24 mouse cellular contexts compared by ENCODE assay signal in the genomic region with DNA sequence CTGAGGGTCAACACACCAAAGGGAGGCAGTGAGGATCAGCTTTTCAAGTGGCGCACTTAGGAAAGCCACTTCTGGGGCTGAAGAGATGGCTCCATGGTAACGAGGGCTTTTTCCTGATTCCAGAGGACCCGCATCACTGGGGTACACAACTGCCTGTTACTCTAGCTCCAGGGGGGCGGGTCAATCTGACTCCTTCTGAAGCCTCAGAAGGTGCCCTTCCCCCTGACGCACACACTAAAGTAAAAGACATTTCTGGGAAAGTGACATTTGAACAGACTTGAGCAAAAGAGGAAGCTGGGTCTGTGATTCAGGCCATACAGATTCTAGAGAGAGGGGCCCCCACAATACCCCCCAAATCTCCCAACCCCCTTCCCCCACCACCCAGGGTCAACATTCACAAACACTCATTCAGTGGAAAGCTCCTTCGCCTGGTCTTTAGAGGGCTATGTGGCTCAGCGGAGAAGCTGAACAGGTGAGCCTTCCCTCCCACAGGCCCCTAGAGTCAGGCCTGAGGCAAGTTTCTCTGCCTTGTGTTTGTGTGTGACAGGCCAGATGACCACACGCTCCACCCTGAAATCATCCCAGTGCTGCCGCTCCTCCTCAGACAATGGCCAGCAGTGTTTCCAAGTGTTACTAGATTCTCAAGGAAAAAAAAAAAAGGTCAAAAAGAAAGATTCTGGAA. TPM values are rescaled to one million over a fixed set of nuclear protein-coding genes. Genes with fewer than 3 reads are reported as not detected.
DNase-seq lines count a peak whose midpoint lies in the region; TF ChIP-seq lines count a peak whose summit lies in the region.
"Had no signal": no experiment of that assay in that cellular context is flagged by ENCODE, and none has a peak within 500 bp of the region (broad histone marks: within the 10 kb centered on the region; RNA-seq: fewer than 3 reads in every experiment).

No protein-coding gene starts in this region.

- H3K27ac ChIP-seq in spleen, adult 2 months (ENCODE audit: insufficient read depth, low read length), result peak overlapping the region; percentile 65
- H3K27ac ChIP-seq: embryonic facial prominence, embryonic 12.5 days; forebrain, embryonic 15.5 days; heart, embryonic 10.5 days; hindbrain, embryonic 13.5 days; liver, embryonic 12.5 days had no signal

- H3K4me1 ChIP-seq in spleen, adult 2 months (ENCODE audit: control insufficient read depth, insufficient read depth, insufficient read length), result peaks cover 33% of the 10 kb centered on the region; the same call in 1 of the 2 replicates
- H3K4me1 ChIP-seq: liver, embryonic 12.5 days; megakaryocyte, embryonic 14.5 days had no signal

- H3K4me3 ChIP-seq in spleen, adult 2 months (ENCODE audit: extremely low read depth, insufficient read depth, insufficient read length), result no peak overlapping the region
- H3K4me3 ChIP-seq: embryonic facial prominence, embryonic 12.5 days; erythroblast, embryonic 14.5 days; forebrain, embryonic 15.5 days; heart, embryonic 10.5 days; hindbrain, embryonic 13.5 days; liver, embryonic 12.5 days; megakaryocyte, embryonic 14.5 days had no signal

- no peaks in the 10 kb centered on the region for H3K27me3 ChIP-seq in spleen, adult 2 months (ENCODE audit: control insufficient read depth, insufficient read depth, low read length)
- no peaks in the 10 kb centered on the region for H3K27me3 ChIP-seq in splenic B cell, adult 2 months (ENCODE audit: control insufficient read depth, insufficient read depth, low read length, poor library complexity, severe bottlenecking)

- TF ChIP-seq CTCF in spleen, adult 2 months (IDR thresholded peaks at IDR 0.05; ENCODE audit: extremely low read depth, insufficient read depth, insufficient read length, insufficient replicate concordance), result no peak

- H3K36me3 ChIP-seq in spleen, adult 2 months (ENCODE audit: control insufficient read depth, insufficient read depth, low read length), result no peaks in the 10 kb centered on the region
- no peaks in the 10 kb centered on the region; the same call in 1 of the 2 replicates for H3K36me3 ChIP-seq in splenic B cell, adult 2 months (ENCODE audit: control insufficient read depth, insufficient read depth, low read length, poor library complexity, severe bottlenecking)
- H3K36me3 ChIP-seq: embryonic facial prominence, embryonic 12.5 days; forebrain, embryonic 15.5 days; heart, embryonic 10.5 days; hindbrain, embryonic 13.5 days; liver, embryonic 12.5 days had no signal

- whole genome bisulfite sequencing in spleen, adult 2 months, result 62% methylated on average over 9 of the region's 9 CpGs

- DNase-seq in spleen, adult 2 months (ENCODE audit: low read depth in 1 of 2, low spot score in 2 of 2), result no peak
- no peak for DNase-seq in spleen, postnatal 4 days (ENCODE audit: low spot score in 2 of 2)
- peak; percentile 53 for DNase-seq in induced T-regulatory cell, adult 2 months (ENCODE audit: low read depth)
- peak; percentile 53 for DNase-seq in lung, postnatal 25 days (ENCODE audit: low spot score)
- DNase-seq in splenic B cell, adult 2 months (ENCODE audit: low read depth, low spot score), result peak; percentile 67
- DNase-seq in left cerebral cortex, adult 8-10 months (ENCODE audit: low spot score in 2 of 2), result no peak
- no peak for DNase-seq in kidney, adult 8-10 months
- no peak for DNase-seq in ovary, postnatal 10 days (ENCODE audit: low spot score)
- DNase-seq: adrenal gland, postnatal 14 days; cerebellum, adult 8-10 months; gastrocnemius, postnatal 14 days; kidney, adult 9 months; kidney, postnatal 25 days; retina, postnatal 1 day; right cerebral cortex, postnatal 4 days; thymus, postnatal 25 days had no signal

- no peak for TF ChIP-seq POLR2A in spleen, adult 2 months (IDR thresholded peaks at IDR 0.05; ENCODE audit: low read depth, low read length)

RNA-seq across cellular contexts. Expression of a gene that starts 7.1 kb away (rescaled TPM):
- 38.3 and 58.4 TPM in 2 replicates for polyA plus RNA-seq in spleen, adult 2 months (2012; rRNA removed)
- 10 to 100 TPM; 11.8 to 14.6 (median 13.2) TPM for total RNA-seq in left cerebral cortex, adult 8-10 months (2022)
- total RNA-seq: MEL had no signal
- polyA plus RNA-seq: erythroblast, embryonic 14.5 days had no signal

Comparison
In these comparisons a context has a peak if more than half of its experiments do, and no peak if none do; other contexts are left out.
1. DNase-seq: peak in induced T-regulatory cell, adult 2 months (single experiment), lung, postnatal 25 days (single experiment) and splenic B cell, adult 2 months (single experiment); none in spleen, adult 2 months (0 of 2), spleen, postnatal 4 days (0 of 2), left cerebral cortex, adult 8-10 months (0 of 2), kidney, adult 8-10 months (0 of 2) and ovary, postnatal 10 days (single experiment).